Mouse (Mus musculus) adrenal gland, postnatal 4 days (tissue): ENCODE measurements around the gene Tbl1x. TPM values are rescaled to one million over a fixed set of nuclear protein-coding genes. Genes with fewer than 3 reads are reported as not detected.

Experiments used
- DNase-seq, 2 experiments: peaks; one replicate each; pipeline ENCODE4 v3.0.0; 2021 to 2022; ENCODE audit warnings: low spot score in 2 of 2, mixed read lengths in 2 of 2
- total RNA-seq, 2 experiments: library from RNA; stranded (reverse); gene quantifications; 2 replicates each; pipeline ENCODE4 v1.2.3; 2021

The Tbl1x gene
- total RNA-seq, 2 experiments from 2014 or later, result 82.3 to 88.5 TPM

DNA sequence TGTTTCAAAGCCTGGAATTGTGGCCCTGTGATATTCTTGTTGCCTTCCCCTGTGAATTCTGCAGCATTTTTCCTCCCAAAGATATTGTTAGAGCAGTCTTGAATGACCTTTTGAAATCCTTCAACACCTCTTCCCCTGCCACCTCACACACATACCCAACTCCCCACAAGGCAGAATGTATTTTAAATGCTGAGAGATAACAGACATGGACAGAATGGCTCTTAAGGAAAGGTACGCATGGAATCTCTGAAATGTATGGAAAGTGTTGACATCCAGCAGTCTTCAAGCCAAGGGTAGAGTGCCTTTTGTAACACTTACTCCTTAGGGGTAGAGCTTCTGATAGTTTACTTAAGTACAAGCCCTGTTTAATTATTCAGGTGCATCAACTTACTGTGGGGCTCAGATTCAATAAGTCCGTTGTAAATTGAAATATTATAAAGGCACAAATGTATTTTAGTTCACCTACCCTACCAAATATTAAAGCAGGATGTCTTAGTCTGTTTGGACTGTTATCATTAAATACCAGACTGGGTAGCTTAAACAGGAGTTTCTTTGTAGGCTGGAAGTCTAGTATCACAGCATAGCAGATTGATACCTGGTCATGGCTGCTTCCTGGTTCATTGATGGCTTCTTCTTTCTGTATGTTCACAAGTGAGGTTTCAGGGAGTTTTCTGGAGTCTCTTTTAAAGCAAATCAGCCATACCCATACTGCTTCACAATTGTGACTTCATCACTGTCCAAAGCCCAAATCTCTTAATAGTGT lies 92.9 kb downstream of the Tbl1x start:
- DNase-seq, result no peak

GRCm38 (mm10) chrX:77607488-77607887 lies 96.7 kb downstream of the Tbl1x start:
- DNase-seq, result no peak

- DNase-seq, result no peak
These were observed 98.3 kb downstream of the Tbl1x start for GRCm38 (mm10) chrX:77608947-77609703.

DNA sequence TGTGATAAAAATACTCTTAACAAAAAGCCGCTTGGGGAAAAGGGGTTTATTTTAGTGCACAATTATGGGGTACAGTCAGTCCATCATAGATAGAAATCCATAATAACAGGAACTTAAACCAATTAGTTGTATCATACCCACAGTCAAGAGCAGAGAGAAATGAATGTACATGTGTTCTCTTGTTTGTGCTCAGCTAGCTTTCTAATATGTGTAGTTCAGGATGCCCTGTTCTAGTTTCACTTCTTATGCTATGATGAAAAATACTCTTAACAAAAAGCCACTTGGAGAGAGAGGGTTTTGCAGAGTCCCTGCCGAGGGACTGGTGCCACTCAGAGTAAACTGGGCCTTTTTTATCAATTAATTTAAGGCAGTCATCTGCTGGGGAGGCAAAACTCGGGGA lies 101.1 kb downstream of the Tbl1x start:
- no peak for DNase-seq

DNA sequence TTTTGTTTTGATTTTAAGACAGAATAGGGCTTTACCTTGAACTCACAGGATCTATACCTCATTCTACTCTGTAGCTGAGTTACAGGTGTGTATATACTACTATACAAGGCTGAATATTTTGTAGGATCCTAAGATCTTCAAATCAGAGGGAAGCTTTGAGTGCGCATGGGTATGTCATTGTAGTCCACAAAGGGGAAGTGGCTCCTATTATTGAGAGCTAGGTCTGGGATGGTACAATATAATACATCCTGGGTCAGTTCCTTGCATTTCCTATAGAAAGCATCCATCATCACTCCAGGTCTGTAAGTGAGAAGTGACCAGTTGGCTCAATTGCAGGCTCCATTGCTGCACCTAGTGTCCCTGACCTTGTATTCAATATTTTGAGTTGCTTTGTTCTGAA lies 102.2 kb downstream of the Tbl1x start:
- DNase-seq, result no peak

DNA sequence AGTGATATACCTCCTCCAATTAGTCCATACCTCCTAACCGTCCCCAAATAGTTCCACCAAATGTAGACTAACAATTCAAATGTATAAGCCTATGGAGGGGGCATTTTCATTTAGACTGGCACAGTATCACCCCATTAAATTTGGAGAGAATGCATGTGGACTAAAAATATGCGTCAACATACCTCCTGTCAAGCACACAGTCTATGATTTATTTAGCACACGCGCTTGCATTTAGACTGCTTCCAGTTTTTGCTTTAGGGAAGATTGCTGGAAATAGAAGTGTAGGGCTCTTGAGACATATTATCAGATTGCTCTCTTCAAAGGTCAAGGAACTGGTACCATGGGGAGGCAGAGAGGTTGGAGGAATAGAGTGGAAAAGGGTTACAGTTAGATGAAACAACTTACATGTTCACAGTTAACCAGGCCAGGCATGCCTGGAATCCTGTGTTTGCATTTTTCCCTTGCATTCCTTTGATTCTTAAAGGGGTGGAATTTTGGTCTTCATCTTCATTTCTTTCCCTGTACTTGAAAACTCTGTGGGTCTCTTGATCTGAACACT lies 105.0 kb downstream of the Tbl1x start:
- no peak for DNase-seq

DNA sequence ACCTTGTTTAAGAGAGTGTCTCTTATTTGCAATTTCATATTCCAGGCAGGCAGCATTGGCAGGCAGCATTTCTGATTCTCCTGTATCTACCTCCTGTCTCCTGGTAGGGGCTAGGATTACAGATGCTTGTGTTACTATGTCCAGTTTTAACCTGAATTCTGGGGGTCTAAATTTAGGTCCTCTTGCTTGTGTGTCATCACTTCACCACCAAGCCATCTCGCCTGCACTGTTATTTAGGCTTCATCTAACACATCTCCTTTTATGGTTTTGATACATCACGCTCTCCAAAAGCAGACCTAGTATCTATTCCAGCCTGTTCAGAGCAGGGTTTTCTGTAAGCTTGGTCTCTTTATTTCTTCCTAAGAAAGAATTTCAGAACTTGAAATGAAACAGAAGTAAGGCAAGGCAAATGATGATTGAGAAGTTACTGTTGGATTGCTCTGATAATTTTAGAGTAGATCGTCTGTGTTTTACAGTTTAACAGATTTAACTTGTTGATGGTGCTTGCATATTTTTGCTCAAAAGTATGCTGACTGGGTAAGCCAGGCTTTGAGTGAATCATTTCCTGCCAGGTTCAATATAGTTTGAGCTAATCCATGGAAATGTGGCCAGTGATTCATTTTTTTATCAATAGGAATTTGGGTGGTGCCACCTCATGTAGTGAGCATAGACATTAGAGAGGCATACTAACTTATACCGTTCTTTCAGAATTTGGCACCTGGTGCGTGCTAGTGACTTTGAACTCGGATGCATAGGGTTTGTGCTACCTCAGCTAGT lies 106.7 kb downstream of the Tbl1x start:
- DNase-seq, result no peak

GRCm38 (mm10) chrX:77630439-77630838 lies 119.6 kb downstream of the Tbl1x start:
- no peak for DNase-seq

DNA sequence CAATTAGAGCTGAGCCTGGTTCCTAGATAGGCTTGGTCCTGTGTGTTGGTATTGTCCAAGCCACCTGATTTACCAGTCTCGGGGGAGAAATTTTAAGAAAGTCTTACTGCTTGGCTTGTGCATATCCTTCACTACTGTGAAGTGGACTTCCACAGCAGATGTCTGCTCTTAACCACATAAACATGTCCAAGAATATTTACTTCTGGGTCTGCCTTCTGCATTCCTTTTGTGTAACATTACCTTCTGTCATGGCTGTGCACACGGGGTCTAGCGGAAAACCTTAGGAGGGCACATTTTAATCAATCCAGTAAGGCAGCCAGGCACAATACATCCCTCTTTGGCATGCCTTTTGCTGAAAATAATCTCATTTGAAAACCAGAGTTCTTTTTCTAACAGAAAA lies 125.7 kb downstream of the Tbl1x start:
- no peak for DNase-seq

GRCm38 (mm10) chrX:77638076-77638475 lies 127.3 kb downstream of the Tbl1x start:
- no peak for DNase-seq

DNA sequence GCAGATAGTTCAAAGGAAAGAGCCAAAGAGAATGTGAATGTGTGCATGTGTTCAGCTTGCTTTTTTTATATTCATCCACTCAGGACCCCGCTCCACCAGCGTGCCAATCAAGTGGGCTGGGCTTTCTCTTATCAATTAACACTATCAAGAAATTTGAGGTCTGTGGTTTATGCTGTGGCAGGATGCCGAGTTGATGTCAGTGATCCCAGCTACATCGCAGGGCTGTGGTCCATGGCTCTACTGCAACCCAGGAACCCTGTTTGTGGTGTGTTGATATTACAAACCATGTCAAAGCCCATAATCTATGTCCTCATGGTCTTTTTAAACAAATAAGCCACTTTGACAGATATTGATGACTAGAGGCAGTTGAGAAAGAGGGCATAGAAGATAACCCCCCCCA lies 129.5 kb downstream of the Tbl1x start:
- DNase-seq, result no peak

- DNase-seq, result no peak
These were observed 135.4 kb downstream of the Tbl1x start for GRCm38 (mm10) chrX:77646164-77646563.

GRCm38 (mm10) chrX:77650246-77650645 lies 139.4 kb downstream of the Tbl1x start:
- no peak for DNase-seq

DNA sequence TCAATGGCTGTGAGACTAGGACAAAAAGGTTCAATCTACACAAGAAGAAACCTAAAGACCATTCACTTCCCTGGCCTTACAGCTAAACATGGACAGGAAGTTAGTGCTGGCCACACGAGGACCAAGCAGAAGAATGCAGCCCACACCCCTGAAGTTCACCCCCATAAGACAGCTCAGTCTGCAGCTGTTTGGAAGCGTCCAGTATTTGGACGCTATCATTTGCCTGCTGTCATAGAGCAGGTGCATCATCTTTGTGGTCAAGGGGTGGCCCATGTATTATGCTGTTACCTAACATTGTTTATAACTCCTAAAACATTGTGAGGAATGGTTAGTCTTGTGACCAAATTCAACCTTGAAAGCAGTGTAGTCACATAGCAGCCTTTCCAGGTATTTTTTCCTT lies 151.2 kb downstream of the Tbl1x start:
- no peak for DNase-seq

- DNase-seq, result no peak
These were observed 152.5 kb downstream of the Tbl1x start for GRCm38 (mm10) chrX:77663276-77663675.

GRCm38 (mm10) chrX:77665030-77665429 lies 154.2 kb downstream of the Tbl1x start:
- DNase-seq, result no peak

DNA sequence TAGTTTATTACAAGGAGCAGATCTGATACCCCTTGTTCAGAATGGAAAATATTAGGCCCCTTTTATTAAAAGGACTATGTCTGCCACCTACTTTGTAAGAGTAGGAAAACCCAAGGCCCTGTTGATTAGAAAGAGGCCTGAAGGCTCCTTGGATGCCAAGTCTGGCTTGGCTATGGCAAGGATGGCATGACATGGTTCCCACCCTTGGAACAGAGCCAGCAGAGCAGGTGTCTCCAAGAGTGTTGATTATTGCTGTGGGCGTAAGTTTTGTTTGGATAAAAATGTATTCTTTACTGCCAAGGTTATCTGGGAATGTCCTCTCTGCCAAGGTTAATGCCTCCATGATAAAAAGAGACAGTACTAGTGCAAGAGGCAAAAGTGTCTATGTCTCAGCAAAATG lies 156.1 kb downstream of the Tbl1x start:
- DNase-seq, result no peak

- no peak for DNase-seq
These were observed 156.6 kb downstream of the Tbl1x start for GRCm38 (mm10) chrX:77667441-77667840.

DNA sequence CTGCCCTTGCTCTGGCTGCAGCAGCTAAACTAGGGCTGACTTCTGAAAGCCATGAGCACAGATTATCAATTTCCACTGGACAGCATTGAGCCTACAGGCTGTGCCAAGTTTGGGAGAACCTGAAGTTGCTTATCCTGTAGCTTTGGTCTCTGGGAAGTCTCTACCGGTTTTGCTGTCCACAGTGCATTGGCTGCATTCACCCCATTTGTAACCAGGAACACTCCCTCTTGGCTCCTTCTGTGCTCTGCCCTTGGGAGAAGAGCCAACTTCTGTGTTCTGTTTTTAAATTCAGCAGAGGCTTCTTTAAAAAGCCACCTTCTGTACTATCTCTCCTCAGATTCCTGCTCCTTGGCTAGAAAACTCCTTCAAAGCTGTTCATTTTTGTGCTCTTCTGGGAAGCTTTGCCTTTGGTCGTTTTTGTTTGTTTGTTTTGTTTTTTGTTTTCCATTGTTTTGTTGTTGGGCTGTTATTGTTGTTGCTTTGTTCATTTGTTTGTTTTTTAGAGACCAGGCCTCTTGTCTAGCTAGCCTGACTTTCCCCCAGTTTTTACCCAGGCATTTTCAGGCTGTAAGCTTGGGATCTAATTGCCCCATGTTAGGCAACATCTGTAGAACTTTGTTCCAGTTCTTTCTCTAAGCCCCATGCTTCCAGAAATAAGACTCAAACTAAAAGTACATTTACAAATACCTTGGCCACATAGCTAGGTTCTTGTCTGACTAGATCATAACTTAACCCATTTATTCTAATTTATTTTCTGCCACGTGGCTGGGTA lies 159.2 kb downstream of the Tbl1x start:
- no peak for DNase-seq
